Mouse (Mus musculus): ENCODE measurements around the gene Cacna2d2. TPM values are rescaled to one million over a fixed set of nuclear protein-coding genes. Genes with fewer than 3 reads are reported as not detected.
"Not testable (repeated sequence)": the region's sequence is repeated elsewhere in the genome, so short reads cannot be mapped to it uniquely, and the experiment has no call there.

Gene Cacna2d2
- polyA plus RNA-seq, 3 experiments from 2014 or later, result 0.19 to 0.44 TPM; not detected in 1

DNA sequence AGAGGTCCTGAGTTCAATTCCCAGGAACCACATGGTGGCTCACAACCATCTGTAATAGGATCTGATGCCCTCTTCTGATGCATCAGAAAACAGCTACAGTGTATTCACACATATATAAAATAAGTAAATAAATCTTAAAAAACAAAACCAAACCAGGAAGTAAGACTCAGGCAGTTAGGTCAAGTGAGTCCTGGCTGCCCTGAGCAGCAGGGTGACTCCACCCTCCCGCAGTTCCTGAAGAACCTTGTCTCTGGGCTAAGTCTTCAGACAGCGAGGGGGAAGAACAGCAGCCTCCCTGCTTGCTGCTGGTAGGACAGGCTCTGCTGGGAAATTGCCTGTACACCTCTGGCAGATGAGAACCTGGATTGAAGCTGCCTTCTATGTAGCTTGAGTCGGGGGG lies 156.9 kb downstream of the Cacna2d2 start:
- no peak for ATAC-seq

GRCm38 (mm10) chr9:107563029-107563581 lies 163.7 kb downstream of the Cacna2d2 start, which contains the start of gene Tusc2:
Tusc2 (plus strand) TSS chr9:107563255.
- peak; percentile 97 for ATAC-seq

DNA sequence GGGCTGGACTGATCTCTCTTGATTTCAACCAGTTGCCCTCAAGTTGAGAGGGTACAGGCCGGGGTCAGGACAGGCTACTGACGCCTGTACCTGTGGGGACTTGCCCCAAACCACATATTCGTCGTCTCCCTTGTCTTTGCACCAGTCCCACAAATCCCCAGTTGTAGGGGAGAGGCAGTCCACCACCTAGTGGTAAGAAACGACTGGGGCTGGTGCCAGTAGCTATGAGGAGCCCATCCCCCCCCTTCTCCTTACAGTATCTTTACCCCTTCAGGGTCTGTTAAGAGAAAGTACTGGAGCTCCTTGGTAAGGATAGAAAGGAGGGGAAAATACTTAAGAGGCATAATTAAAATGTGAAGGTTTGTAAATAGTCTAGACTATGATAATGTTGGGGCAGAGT lies 166.1 kb downstream of the Cacna2d2 start:
- ATAC-seq, result not testable (repeated sequence)

GRCm38 (mm10) chr9:107566041-107566709 lies 166.8 kb downstream of the Cacna2d2 start:
- no peak for ATAC-seq

DNA sequence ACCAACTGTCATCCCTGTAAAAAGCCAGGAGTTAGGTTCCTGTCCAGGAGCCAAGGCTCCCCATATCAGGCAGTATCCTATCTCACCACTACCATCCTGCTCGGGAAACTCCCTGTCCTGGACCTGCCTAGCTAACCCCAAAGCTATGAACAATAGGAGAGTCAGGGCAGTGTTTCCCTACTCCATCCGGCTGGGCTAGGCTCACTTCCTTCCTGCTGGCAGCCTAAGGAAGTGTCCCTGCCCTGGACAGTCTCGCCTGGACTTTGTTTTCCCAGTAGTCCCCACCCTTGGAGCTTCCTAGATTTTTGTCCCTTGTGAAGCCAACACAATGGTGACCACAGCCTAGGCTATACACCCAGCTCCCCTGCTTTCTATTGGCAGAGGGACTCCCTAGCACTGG lies 167.4 kb downstream of the Cacna2d2 start:
- ATAC-seq, result no peak

DNA sequence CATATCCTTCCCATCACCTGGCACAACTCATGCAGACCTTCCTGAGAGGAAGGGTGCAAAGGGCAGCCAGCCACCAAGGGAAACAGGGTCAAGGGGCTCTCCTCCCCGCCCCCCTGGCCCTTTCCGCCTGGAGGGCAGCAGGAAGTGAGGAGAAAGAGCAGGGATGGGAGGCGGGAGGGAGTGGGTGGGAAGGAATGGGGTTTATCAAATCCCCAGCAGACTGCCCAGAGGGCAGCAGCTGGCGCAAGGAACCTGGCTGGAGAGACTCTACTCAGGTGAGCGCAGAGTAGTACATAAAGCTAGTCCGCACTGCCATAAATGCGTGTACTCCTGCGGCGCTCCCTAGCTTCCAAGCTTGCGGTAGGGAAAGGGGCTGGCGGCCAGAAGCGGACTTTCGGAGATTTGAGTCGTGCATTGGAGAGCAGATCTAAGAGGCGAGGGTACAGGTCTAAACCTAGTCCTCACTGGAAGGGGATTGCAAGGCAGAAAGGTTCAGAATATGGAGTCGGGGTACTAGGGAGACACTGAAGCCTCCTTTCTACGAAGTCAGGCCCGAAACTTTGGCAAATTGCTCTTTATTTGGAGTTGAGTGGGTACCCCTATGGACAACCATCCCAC lies 168.4 kb downstream of the Cacna2d2 start, which contains the start of gene Hyal2:
Gene Hyal2, plus strand, starts transcription at position 244 of the 618 bp plus-strand sequence.
- ATAC-seq, result no peak

- ATAC-seq, result peak; percentile 87
Measured at GRCm38 (mm10) chr9:107568331-107569261, 169.2 kb downstream of the Cacna2d2 start.

DNA sequence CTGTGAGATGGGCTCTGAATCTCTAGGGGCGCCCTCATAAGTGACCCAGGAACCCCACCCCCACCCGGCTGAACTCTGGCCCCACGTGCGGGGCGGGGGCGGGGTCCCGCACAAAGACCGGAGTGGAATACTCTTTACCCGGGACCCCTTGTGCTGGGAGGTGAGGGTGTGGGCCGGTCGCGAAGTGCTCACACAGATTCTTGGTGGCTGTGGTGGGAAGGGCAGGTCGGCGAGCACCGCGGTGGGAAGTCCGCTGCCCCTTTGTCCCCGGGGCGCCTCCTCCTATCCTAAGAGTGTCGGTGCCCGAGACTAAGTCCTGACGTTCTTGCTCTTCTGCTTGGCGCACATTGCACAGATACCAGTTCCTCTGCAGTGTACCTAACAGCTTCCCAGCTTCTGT lies 169.9 kb downstream of the Cacna2d2 start:
- peak; percentile 19 for ATAC-seq

- ATAC-seq, result no peak
Measured at GRCm38 (mm10) chr9:107570016-107570415, 170.6 kb downstream of the Cacna2d2 start.

DNA sequence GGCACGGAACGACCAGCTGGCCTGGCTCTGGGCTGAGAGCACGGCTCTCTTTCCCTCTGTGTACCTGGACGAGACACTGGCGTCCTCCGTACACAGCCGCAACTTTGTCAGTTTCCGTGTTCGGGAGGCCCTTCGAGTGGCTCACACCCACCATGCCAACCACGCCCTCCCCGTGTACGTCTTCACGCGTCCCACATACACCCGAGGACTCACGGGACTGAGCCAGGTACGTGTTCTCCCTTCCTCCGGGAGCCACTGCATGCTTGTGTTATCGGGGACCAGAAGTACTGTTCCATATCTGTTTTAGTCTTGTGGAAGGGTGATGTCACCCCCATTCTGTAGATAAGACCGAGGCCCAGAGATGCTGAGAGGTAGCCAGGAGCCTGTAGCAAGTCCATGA lies 171.4 kb downstream of the Cacna2d2 start:
- no peak for ATAC-seq

DNA sequence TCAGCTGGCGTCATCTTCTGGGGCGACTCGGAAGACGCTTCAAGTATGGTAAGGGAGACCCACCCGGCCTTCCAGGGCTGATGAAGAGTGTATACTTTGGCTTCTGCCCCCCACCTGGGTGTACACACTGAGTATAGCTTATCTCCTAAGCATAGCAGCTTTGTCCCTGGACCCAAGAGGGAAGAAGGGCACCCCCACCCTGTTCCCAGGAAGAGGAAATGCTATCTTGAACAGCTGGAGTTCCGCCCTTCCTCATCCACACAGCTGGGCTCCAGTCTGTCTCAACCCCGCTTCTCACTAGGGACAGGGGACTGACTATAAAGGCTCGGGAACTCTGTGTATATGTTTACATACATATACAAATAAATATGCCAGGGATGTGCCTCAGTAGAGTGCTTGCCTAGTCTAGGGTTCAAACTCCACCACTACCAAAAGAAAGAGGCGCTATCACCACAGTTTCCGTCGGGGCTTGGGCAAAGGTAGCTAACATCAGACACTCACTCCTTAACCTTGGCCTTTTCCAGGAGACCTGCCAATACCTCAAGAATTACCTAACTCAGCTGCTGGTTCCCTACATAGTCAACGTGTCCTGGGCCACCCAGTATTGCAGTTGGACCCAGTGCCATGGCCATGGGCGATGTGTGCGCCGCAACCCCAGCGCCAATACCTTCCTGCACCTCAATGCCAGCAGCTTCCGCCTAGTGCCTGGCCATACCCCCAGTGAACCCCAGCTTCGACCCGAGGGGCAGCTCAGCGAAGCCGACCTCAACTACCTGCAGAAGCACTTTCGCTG lies 172.3 kb downstream of the Cacna2d2 start:
- no peak for ATAC-seq

DNA sequence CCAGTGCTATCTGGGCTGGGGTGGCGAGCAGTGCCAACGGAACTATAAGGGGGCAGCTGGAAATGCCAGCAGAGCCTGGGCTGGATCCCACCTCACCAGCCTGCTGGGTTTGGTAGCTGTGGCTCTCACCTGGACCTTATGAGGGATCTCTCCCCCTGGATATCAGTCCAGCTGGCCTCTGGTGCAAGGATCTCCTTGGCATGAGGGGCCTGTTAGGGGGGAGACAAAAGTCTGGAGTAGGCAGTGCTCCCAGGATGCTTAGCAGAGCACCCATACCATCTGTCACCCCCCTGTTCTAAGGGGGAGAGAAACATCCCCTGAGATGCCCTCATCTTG lies 172.9 kb downstream of the Cacna2d2 start:
- ATAC-seq, result no peak

GRCm38 (mm10) chr9:107573774-107574173 lies 174.4 kb downstream of the Cacna2d2 start:
- not testable (repeated sequence) for ATAC-seq

GRCm38 (mm10) chr9:107575579-107576356 lies 176.4 kb downstream of the Cacna2d2 start:
- ATAC-seq, result no peak

DNA sequence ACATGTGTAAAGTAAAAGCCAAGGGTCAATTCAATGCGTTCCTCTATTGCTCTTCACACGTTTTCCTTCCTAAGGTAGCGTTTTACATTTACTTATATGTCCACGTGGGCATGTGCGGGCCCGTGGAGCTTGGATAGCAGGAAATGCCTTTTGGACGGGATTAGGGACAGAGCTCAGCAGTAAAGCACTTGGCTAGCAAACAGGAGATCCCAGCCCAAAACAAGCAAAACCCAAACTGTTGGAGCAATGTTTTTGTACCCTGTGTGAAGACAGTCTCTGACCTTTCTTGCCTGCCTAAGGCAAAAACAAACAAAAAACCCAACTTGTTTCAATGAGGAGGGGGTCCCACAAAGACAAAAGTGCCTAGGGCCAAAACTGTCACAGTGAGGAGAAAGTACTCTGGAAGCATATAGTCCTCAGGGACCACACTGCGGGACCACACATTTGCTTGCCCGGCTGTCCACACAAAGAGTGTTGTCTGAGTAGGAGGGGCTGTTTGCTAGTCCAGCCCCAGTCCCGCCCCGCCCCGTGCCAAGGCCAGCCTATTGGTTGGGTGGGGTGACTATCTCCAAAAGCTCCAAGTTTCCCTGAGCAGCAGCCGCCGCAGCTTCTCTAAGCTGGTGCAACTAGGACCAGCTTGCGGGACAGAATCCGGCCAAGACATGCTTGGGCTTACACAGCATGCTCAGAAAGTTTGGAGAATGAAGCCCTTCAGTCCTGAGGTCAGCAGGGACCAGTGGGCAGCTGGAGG lies 177.1 kb downstream of the Cacna2d2 start, which contains the start of gene Hyal1:
Gene Hyal1, plus strand, starts transcription at position 571 of the 751 bp plus-strand sequence.
- ATAC-seq, result no peak

- ATAC-seq, result no peak
Measured at GRCm38 (mm10) chr9:107577871-107578270, 178.5 kb downstream of the Cacna2d2 start.

GRCm38 (mm10) chr9:107578587-107578986 lies 179.2 kb downstream of the Cacna2d2 start, which contains the start of gene Naa80:
Naa80 (plus strand) TSS chr9:107578887.
- no peak for ATAC-seq
